Comparison of ENCODE assay signal across 24 mouse cellular contexts in genomic region chr1:130245563-130245962, GRCm38 (mm10).
DNase-seq lines count a peak whose midpoint lies in the region; ATAC-seq lines count a peak whose summit lies in the region.
"Had no signal": no experiment of that assay in that cellular context is flagged by ENCODE, and none has a peak within 500 bp of the region (broad histone marks: within the 10 kb centered on the region; RNA-seq: fewer than 3 reads in every experiment).

No protein-coding gene starts in this region.

- no peak for ATAC-seq in heart, embryonic 11.5 days (replicated peaks; ENCODE audit: insufficient number of reproducible peaks, low FRiP score, low TSS enrichment)
- ATAC-seq: activated CD4-positive, CD25-positive, alpha-beta regulatory T cell, adult 4 months; CD4-positive, CD25-positive, alpha-beta regulatory T cell, adult 4 months; forebrain, embryonic 13.5 days; forebrain, embryonic 15.5 days; forebrain, postnatal 0 days; Patski had no signal

- DNase-seq in heart, adult 11 months: peak; percentile 27
- DNase-seq in R1 (ENCODE audit: low read depth, low spot score): peak; percentile 97
- no peak for DNase-seq in frontal cortex, postnatal 10 days (ENCODE audit: low spot score in 2 of 2)
- DNase-seq in kidney, postnatal 36 days: no peak
- DNase-seq: adrenal gland, adult 8-10 months; adrenal gland, postnatal 14 days; adrenal gland, postnatal 36 days; B cell, adult 2 months; cerebellum, adult 11-12 months; cerebellum, adult 2 months; cerebellum, adult 9-10 months; cerebellum, postnatal 10 days; cerebellum, postnatal 25 days; forebrain, postnatal 0 days had no signal

- H3K4me1 ChIP-seq in heart, embryonic 11.5 days (ENCODE audit: control insufficient read depth, insufficient read depth, low read length): no peaks in the 10 kb centered on the region
- H3K4me1 ChIP-seq: embryonic facial prominence, embryonic 10.5 days; embryonic facial prominence, embryonic 12.5 days; forebrain, embryonic 13.5 days; forebrain, embryonic 15.5 days had no signal

- no peaks in the 10 kb centered on the region for H3K36me3 ChIP-seq in heart, embryonic 11.5 days (ENCODE audit: control insufficient read depth, insufficient read depth, low read length)
- H3K36me3 ChIP-seq: embryonic facial prominence, embryonic 10.5 days; embryonic facial prominence, embryonic 12.5 days; forebrain, embryonic 15.5 days; G1E had no signal

- H3K9ac ChIP-seq in heart, embryonic 11.5 days (ENCODE audit: low read depth, low read length): no peak overlapping the region
- H3K9ac ChIP-seq: embryonic facial prominence, embryonic 12.5 days; forebrain, embryonic 13.5 days; forebrain, embryonic 15.5 days; forebrain, postnatal 0 days had no signal

- 80% methylated on average over 3 of the region's 3 CpGs for WGBS in heart, embryonic 11.5 days (ENCODE audit: insufficient replicate concordance)

- H3K27me3 ChIP-seq in heart, embryonic 11.5 days (ENCODE audit: control insufficient read depth, insufficient read depth, low read length): no peaks in the 10 kb centered on the region
- H3K27me3 ChIP-seq: CH12.LX; embryonic facial prominence, embryonic 12.5 days; forebrain, embryonic 13.5 days; forebrain, embryonic 15.5 days; Patski had no signal

- no peak overlapping the region for H3K27ac ChIP-seq in heart, embryonic 11.5 days (ENCODE audit: low read depth, low read length)
- H3K27ac ChIP-seq: embryonic facial prominence, embryonic 10.5 days; embryonic facial prominence, embryonic 12.5 days; forebrain, embryonic 13.5 days; forebrain, embryonic 15.5 days had no signal

- H3K4me2 ChIP-seq in heart, embryonic 11.5 days: no peak overlapping the region
- H3K4me2 ChIP-seq: embryonic facial prominence, embryonic 12.5 days; forebrain, embryonic 13.5 days; forebrain, embryonic 15.5 days had no signal

- H3K4me3 ChIP-seq in heart, embryonic 11.5 days (ENCODE audit: low read depth, low read length): no peak overlapping the region
- H3K4me3 ChIP-seq: embryonic facial prominence, embryonic 10.5 days; embryonic facial prominence, embryonic 12.5 days; forebrain, embryonic 13.5 days; forebrain, embryonic 15.5 days had no signal

- H3K9me3 ChIP-seq in heart, embryonic 11.5 days (replicated peaks; ENCODE audit: control insufficient read depth, low read length): no peaks in the 10 kb centered on the region
- H3K9me3 ChIP-seq: embryonic facial prominence, embryonic 10.5 days; embryonic facial prominence, embryonic 12.5 days had no signal

Comparison
In these comparisons a context has a peak if more than half of its experiments do, and no peak if none do; other contexts are left out.
1. DNase-seq: peak in heart, adult 11 months (single experiment) and R1 (single experiment); none in frontal cortex, postnatal 10 days (0 of 2) and kidney, postnatal 36 days (0 of 2).